Mouse (Mus musculus) midbrain, postnatal 0 days (tissue): ENCODE data around the gene S1pr2. TPM values are rescaled to one million over a fixed set of nuclear protein-coding genes. Genes with fewer than 3 reads are reported as not detected.

Experiments used
- ATAC-seq: fragments of 200-750 bp; cut with Nextera tagmentation; 2 replicates; pipeline ENCODE4 v1.8.0; 2017; ENCODE audit warnings: moderate number of reproducible peaks, mild to moderate bottlenecking, moderate TSS enrichment, moderate library complexity; ENCODE audit not compliant: low FRiP score
- DNase-seq: peaks from one replicate; pipeline ENCODE4 v3.0.0-alpha.2; 2015; ENCODE audit warnings: low spot score
- H3K27ac ChIP-seq: fragments of 300-500 bp; sonication (generic); 2 replicates; pipeline ENCODE4 v1.5.1; 2014; ENCODE audit warnings: low read depth, mild to moderate bottlenecking, low read length, mixed read lengths
- H3K27me3 ChIP-seq: fragments of 300-500 bp; sonication (generic); 2 replicates; pipeline ENCODE4 v1.6.1; 2014; ENCODE audit warnings: low read length, control low read depth, mixed read lengths; ENCODE audit not compliant: insufficient read depth
- H3K36me3 ChIP-seq: fragments of 300-500 bp; sonication (generic); 2 replicates; pipeline ENCODE4 v1.6.1; 2014; ENCODE audit warnings: low read length, control low read depth, mixed read lengths; ENCODE audit not compliant: insufficient read depth
- H3K4me1 ChIP-seq: fragments of 300-500 bp; sonication (generic); 2 replicates; pipeline ENCODE4 v1.6.1; 2014; ENCODE audit warnings: mild to moderate bottlenecking, control low read depth, antibody characterized with exemption, low read length, mixed read lengths; ENCODE audit not compliant: insufficient read depth
- H3K4me2 ChIP-seq: fragments of 300-500 bp; sonication (generic); 2 replicates; pipeline ENCODE4 v1.6.1; 2014; ENCODE audit warnings: low read depth, mild to moderate bottlenecking, low read length, mixed read lengths; ENCODE audit not compliant: poor library complexity, severe bottlenecking
- H3K4me3 ChIP-seq: fragments of 300-500 bp; sonication (generic); 2 replicates; pipeline ENCODE4 v1.5.1; 2014; ENCODE audit warnings: low read depth, mild to moderate bottlenecking, low read length, moderate library complexity
- H3K9ac ChIP-seq: fragments of 300-500 bp; sonication (generic); replicated peaks from 2 replicates; pipeline ENCODE4 v1.6.1; 2014; ENCODE audit warnings: mild to moderate bottlenecking, low read length, moderate library complexity, mixed read lengths; ENCODE audit not compliant: poor library complexity, severe bottlenecking
- H3K9me3 ChIP-seq: fragments of 300-500 bp; sonication (generic); 2 replicates; pipeline ENCODE4 v1.6.1; 2016; ENCODE audit warnings: low read length, control low read depth
- CTCF ChIP-seq: IDR thresholded peaks from 2 replicates; pipeline ENCODE4 v1.5.1; 2016; ENCODE audit warnings: antibody characterized with exemption, mild to moderate bottlenecking
- WGBS: fragments of 180-500 bp; shearing (Covaris S2); extraction: QIAGEN DNeasy Blood & Tissue Kit; methylation state at CpG from one replicate; pipeline ENCODE4 v1.1.7; 2014; 5-methylcytosine and 5-hydroxymethylcytosine counted together
- polyA plus RNA-seq: library from polyadenylated mRNA; unstranded; fragments of >200 nt; fragmentation: Nextera tagmentation; extraction: Ambion mirVana; gene quantifications from 2 replicates; pipeline ENCODE4 v1.2.1, GENCODE M21; 2015
- total RNA-seq: library from RNA; depleted of rRNA; stranded (reverse); fragments of >200 nt; gene quantifications from 2 replicates; pipeline ENCODE4 v1.2.3, GENCODE M21; 2014

S1pr2 gene
- total and polyA plus RNA-seq, 2 experiments from 2014 or later: 5.5 to 7.3 TPM

DNA sequence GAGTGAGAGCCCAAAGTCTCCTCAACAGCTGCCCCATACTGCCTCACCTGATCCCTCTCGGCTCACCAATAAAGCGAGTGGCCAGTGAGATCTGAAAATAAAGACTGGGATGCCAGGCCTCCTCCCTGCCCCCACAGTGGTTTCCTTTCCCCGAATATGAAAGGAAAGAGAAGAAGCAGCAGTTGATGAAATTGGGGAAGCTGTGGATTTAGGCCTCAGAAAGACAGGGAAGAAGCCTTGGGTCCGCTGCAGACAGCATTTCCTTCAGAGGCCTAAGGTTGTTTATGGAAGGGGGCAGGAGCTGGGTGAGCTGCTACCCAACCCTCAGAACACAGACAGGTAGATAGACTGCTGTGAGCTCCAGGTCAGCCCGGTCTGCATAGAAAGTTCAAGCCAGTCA lies 9.8 kb downstream of the S1pr2 start:
- Histone ChIP-seq H3K27me3 (no peaks in the 10 kb centered on the region), H3K27ac (no peak overlapping the region), H3K9ac (no peak overlapping the region), H3K4me1 (no peaks in the 10 kb centered on the region; the same call in 1 of the 2 replicates), H3K4me3 (no peak overlapping the region), H3K4me2 (no peak overlapping the region), H3K9me3 (no peaks in the 10 kb centered on the region), H3K36me3 (peaks cover 12% of the 10 kb centered on the region)
- no peak for ATAC-seq
- DNase-seq: no peak
- TF ChIP-seq CTCF: no peak
- WGBS: 72% methylated on average over 5 of the region's 5 CpGs

DNA sequence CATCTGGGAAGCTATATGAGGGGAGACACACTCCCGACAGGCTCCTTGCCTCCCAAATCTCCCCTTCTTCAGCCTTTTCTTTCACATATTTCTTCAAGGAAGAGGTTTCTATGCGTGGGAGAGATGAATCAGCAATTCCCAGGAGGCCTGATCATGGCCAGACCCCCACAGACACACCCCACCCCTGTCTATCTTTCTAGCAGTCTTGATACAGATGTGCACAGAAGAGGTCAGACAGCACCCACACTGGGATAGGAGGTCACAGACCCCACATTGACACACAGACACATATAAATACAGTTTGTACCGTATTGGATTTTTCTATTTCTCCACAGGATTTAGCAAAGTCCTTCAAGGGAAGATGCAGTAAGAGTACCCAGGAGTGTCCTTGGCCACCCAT lies 10.6 kb downstream of the S1pr2 start:
- TF ChIP-seq CTCF: no peak
- ATAC-seq (no peak), DNase-seq (no peak)
- Histone ChIP-seq H3K27me3 (no peaks in the 10 kb centered on the region), H3K36me3 (peaks cover 12% of the 10 kb centered on the region), H3K4me3 (no peak overlapping the region), H3K9me3 (no peaks in the 10 kb centered on the region), H3K9ac (no peak overlapping the region), H3K4me1 (no peaks in the 10 kb centered on the region), H3K27ac (no peak overlapping the region), H3K4me2 (no peak overlapping the region)
- WGBS: 85% methylated on average over 3 of the region's 3 CpGs

DNA sequence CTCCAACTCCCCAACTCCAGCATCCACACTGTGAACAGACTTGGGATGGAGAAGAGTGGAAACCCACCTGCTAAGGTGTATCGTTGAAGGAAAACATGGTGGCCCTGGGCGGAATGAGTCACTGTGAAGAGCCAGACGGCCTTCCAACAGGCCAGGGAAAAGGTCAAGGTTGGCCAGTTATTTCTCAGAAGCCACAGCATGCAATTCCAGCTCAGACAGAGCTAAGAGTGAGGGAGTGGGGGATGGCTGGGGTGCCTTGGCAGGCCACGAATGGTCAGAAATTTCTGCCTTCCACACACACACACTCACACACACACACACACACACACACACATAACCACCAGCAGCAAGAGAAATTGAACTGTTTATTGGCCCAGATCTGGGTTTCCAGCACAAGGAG lies 11.0 kb downstream of the S1pr2 start:
- Histone ChIP-seq H3K9me3 (no peaks in the 10 kb centered on the region), H3K36me3 (peaks cover 12% of the 10 kb centered on the region), H3K4me1 (no peaks in the 10 kb centered on the region), H3K9ac (no peak overlapping the region), H3K4me2 (no peak overlapping the region), H3K27ac (no peak overlapping the region), H3K27me3 (no peaks in the 10 kb centered on the region), H3K4me3 (no peak overlapping the region)
- ATAC-seq (no peak), DNase-seq (no peak)
- TF ChIP-seq CTCF: no peak
- 74% methylated on average over 4 of the region's 4 CpGs for WGBS

DNA sequence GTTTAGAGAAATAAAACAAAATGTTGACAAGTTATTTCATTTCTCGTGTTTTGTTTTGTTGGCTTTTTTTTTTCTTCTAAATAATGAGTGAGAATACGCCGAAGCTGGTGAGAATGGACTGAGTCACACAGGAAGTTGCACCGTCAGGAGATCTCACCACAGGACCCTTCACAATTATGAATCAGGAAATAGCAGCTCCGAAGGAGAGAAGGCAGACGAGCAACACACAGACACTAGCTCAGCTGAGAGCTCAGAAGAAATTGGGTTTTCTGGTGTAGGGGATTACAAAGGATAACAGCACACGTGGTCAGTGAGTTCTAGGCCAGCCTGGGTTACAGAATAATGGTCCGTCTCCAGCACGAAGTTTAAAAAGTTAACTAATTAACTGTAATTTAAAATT lies 15.0 kb downstream of the S1pr2 start:
- Histone ChIP-seq H3K27ac (no peak overlapping the region), H3K4me2 (no peak overlapping the region), H3K27me3 (no peaks in the 10 kb centered on the region), H3K36me3 (no peaks in the 10 kb centered on the region; the same call in 1 of the 2 replicates), H3K4me1 (no peaks in the 10 kb centered on the region), H3K9ac (no peak overlapping the region), H3K4me3 (no peak overlapping the region), H3K9me3 (no peaks in the 10 kb centered on the region)
- WGBS: 78% methylated on average over 9 of the region's 9 CpGs
- no peak for DNase-seq
- no peak for TF ChIP-seq CTCF
- no peak for ATAC-seq

DNA sequence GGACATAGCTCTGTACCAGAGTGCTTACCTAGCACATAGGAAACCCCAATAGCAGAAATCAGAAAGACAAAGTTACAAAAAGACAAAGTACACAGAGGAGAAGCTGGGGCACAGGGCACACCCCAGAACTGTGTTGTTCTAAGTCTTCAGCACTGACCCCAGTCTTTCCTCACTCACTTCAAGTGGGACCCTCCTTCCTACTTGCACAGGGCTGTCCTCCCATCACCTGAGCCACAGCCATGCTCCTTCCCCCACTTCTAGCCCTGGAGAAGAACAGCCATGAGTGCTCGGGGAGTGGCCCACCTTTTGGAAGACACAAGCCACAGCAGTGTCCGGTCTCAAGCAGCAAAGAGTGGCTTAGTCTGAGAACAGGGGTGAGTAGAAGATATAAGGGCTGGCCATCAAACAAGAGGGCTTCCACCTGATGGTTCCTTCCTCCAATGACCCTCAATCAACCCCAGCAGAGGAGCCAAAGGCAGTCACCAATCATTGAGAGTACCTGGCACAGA lies 17.1 kb downstream of the S1pr2 start, which contains the start of gene Dnmt1:
Dnmt1 (minus strand) TSS at position 459 of the 509 bp plus-strand sequence.
- H3K4me1 ChIP-seq: no peaks in the 10 kb centered on the region
- TF ChIP-seq CTCF: no peak
- 87% methylated on average over 2 of the region's 2 CpGs for WGBS
- no peak within 1 kb of the TSS for H3K4me2 ChIP-seq
- H3K9me3 ChIP-seq: no peaks in the 10 kb centered on the region
- DNase-seq (no peak), ATAC-seq (no peak)
- H3K36me3 ChIP-seq: no peaks in the 10 kb centered on the region
- no peak within 1 kb of the TSS for H3K9ac ChIP-seq
- H3K27ac ChIP-seq: no peak within 1 kb of the TSS
- H3K4me3 ChIP-seq: no peak within 1 kb of the TSS
- no peaks in the 10 kb centered on the region for H3K27me3 ChIP-seq

DNA sequence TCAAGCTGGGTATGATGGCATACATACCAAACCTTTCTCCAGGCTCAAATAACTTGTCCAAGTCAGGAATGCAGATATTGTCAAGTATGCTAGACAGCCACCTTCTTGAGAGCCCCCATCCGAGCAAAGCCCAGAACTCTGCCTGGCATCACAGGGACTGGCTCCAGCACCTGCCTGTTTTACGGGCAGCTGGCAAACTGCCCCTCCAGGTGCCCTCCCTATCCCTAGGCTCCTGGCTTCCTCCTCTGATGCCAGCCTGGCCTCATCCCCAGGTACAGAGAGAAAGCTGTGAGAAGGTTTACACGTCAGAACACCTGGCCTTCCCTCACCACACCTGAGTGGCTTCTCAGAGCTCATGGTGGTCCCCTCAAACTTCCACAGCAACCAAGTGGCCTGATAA lies 19.6 kb downstream of the S1pr2 start:
- no peak overlapping the region for H3K4me2 ChIP-seq
- H3K9me3 ChIP-seq: no peaks in the 10 kb centered on the region
- no peaks in the 10 kb centered on the region for H3K4me1 ChIP-seq
- DNase-seq: no peak
- no peak for ATAC-seq
- no peak overlapping the region for H3K27ac ChIP-seq
- WGBS: 82% methylated on average over 3 of the region's 3 CpGs
- TF ChIP-seq CTCF: no peak
- H3K27me3 ChIP-seq: no peaks in the 10 kb centered on the region
- no peak overlapping the region for H3K4me3 ChIP-seq
- no peak overlapping the region for H3K9ac ChIP-seq
- no peaks in the 10 kb centered on the region for H3K36me3 ChIP-seq
